Mouse (Mus musculus) left cerebral cortex, adult 18-20 months (tissue): ENCODE measurements around the gene Kbtbd13. TPM values are rescaled to one million over a fixed set of nuclear protein-coding genes. Genes with fewer than 3 reads are reported as not detected.
A peak's percentile ranks its signal among the peaks of the same experiment; 100 is the strongest.
"Not testable (repeated sequence)": the region's sequence is repeated elsewhere in the genome, so short reads cannot be mapped to it uniquely, and the experiment has no call there.

Experiments
- DNase-seq, 2 experiments: peaks; one replicate each; pipeline ENCODE4 v3.0.0; 2021 to 2022; ENCODE audit warnings: low spot score in 2 of 2, mixed read lengths in 1 of 2
- total RNA-seq, 2 experiments: library from RNA; stranded (reverse); gene quantifications; 2 replicates each; pipeline ENCODE4 v1.2.3; 2021

The Kbtbd13 gene
- total RNA-seq, 2 experiments from 2014 or later, result 0.16 TPM; not detected in 1

GRCm38 (mm10) chr9:65356561-65356960 is 34.9 kb downstream of the Kbtbd13 start:
- DNase-seq, result no peak

- no peak for DNase-seq
Observed at GRCm38 (mm10) chr9:65353251-65353650, 38.2 kb downstream of the Kbtbd13 start.

- no peak for DNase-seq
Observed at GRCm38 (mm10) chr9:65347112-65347850, 44.2 kb downstream of the Kbtbd13 start.

- peak; percentile 25 to 58 for DNase-seq
Observed at GRCm38 (mm10) chr9:65346476-65347111, 44.9 kb downstream of the Kbtbd13 start.

- peak; percentile 96 to 98 for DNase-seq
Observed at GRCm38 (mm10) chr9:65345854-65346475, 45.5 kb downstream of the Kbtbd13 start, which contains the start of gene Pdcd7. Gene Pdcd7 (plus strand): TSS chr9:65346104.

- DNase-seq, result not testable (repeated sequence)
Observed at GRCm38 (mm10) chr9:65345439-65345838, 46.0 kb downstream of the Kbtbd13 start.

GRCm38 (mm10) chr9:65340414-65340813 is 51.0 kb downstream of the Kbtbd13 start:
- DNase-seq, result no peak

- DNase-seq, result no peak
Observed at GRCm38 (mm10) chr9:65339146-65339545, 52.3 kb downstream of the Kbtbd13 start.

Other genes starting within 250 kb of the Kbtbd13 start
- gene Parp16, start 196.3 kb downstream of the Kbtbd13 start, total RNA-seq, result 1 to 10 TPM; 4.0 to 4.3 TPM
- not detected for gene Cilp, start 126.5 kb downstream of the Kbtbd13 start, total RNA-seq
- gene Clpx, start 97.4 kb downstream of the Kbtbd13 start, total RNA-seq, result 10 to 100 TPM; 29.0 to 29.1 TPM
- gene Pdcd7, start 45.5 kb downstream of the Kbtbd13 start, total RNA-seq, result 10 to 100 TPM; 27.1 to 30.6 TPM
- gene Ubap1l, start 30.6 kb downstream of the Kbtbd13 start, total RNA-seq, result 1 to 10 TPM; 4.0 to 5.2 TPM
- gene Rasl12, start 6.9 kb upstream of the Kbtbd13 start, total RNA-seq, result 1 to 10 TPM; 2.4 to 2.7 TPM
- gene Slc51b, start 31.3 kb upstream of the Kbtbd13 start, total RNA-seq, result not detected
- gene Mtfmt, start 44.1 kb upstream of the Kbtbd13 start, total RNA-seq, result 10 to 100 TPM; 15.4 to 16.5 TPM
- 10 to 100 TPM; 27.6 to 34.9 TPM for gene Spg21, start 69.3 kb upstream of the Kbtbd13 start, total RNA-seq
- 1 to 10 TPM; 2.3 to 3.7 TPM for gene Ankdd1a, start 128.5 kb upstream of the Kbtbd13 start, total RNA-seq
- 10 to 100 TPM; 11.6 to 18.2 TPM for gene Plekho2, start 188.4 kb upstream of the Kbtbd13 start, total RNA-seq
- under 1 TPM; 0.45 to 0.46 TPM for gene Pif1, start 195.5 kb upstream of the Kbtbd13 start, total RNA-seq
- 1 to 10 TPM; 3.0 to 3.6 TPM for gene Rbpms2, start 238.0 kb upstream of the Kbtbd13 start, total RNA-seq